Mouse (Mus musculus): ENCODE measurements around the gene Tkt. TPM values are rescaled to one million over a fixed set of nuclear protein-coding genes. Genes with fewer than 3 reads are reported as not detected.
"Not testable (repeated sequence)": the region's sequence is repeated elsewhere in the genome, so short reads cannot be mapped to it uniquely, and the experiment has no call there.

Gene Tkt
- polyA plus RNA-seq, 1 experiment from 2014 or later, result 274 TPM

DNA sequence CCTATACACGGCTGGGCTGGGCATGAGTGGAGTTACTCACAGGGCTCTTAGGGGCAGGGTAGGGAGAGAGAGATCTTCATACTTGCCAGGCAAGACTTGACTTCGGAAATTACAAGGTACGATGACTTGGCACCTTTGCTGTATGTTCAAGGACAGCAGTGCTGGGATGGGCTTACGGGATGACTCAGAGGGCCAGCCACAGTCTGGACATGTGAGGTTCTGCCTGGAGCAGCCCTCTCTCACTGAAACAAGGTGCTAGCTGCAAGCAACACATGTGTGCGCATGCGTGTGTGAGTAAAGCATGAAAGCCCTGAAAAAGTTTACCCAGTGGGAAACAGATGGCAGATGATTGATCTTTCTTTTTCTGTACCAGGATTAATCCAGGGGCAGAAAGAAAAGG is 16.3 kb upstream of the Tkt start:
- Histone ChIP-seq H3K9me3 (no peaks in the 10 kb centered on the region), H3K36me3 (replicated peaks) (peaks cover 13% of the 10 kb centered on the region), H3K4me1 (peaks cover 11% of the 10 kb centered on the region), H3K4me2 (no peak overlapping the region), H3K4me3 (replicated peaks) (no peak overlapping the region), H3K27me3 (no peaks in the 10 kb centered on the region), H3K9ac (no peak overlapping the region), H3K27ac (peak overlapping the region; percentile 74)
- WGBS, result 94% methylated on average over 6 of the region's 6 CpGs
- ATAC-seq (ENCODE audit: low FRiP score), result no peak

DNA sequence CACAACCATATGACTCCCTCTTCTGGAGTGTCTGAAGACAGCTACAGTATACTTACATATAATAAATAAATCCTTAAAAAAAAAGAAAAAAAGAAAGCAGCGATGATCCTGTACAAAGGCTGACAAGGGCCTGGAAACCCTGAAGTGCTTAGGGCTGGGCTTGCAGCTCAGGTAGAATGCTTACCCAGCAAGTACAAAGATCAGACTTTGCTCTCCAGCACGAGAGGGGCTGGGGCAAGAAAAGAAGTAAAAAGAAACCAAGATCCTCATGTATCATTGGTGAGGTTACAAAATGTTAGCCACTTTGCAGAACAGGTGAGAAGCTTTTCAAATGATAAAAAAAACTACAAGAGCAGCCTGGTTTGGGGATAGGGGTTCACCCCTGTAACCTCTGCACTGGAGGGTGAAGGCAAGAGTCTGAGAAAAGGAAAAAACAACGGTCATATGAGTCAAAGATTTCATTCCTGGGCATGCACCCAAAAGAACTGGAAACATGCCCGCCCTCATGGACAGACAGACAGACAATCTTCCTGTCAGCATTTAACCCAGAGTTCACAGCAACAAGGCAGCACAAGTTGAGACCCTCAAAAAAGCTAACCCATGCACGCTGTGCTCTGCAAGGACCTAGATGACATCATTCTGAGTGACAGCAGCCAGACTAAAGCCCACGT is 14.2 kb upstream of the Tkt start:
- no peaks in the 10 kb centered on the region for H3K27me3 ChIP-seq
- H3K27ac ChIP-seq, result no peak overlapping the region
- no peak for ATAC-seq (ENCODE audit: low FRiP score)
- no peak overlapping the region for H3K9ac ChIP-seq
- H3K4me2 ChIP-seq, result no peak overlapping the region
- WGBS, result 86% methylated on average over 6 of the region's 6 CpGs
- no peaks in the 10 kb centered on the region for H3K9me3 ChIP-seq
- peaks cover 11% of the 10 kb centered on the region for H3K4me1 ChIP-seq
- H3K36me3 ChIP-seq (replicated peaks), result no peaks in the 10 kb centered on the region; the same call in 1 of the 2 replicates
- no peak overlapping the region for H3K4me3 ChIP-seq (replicated peaks)

DNA sequence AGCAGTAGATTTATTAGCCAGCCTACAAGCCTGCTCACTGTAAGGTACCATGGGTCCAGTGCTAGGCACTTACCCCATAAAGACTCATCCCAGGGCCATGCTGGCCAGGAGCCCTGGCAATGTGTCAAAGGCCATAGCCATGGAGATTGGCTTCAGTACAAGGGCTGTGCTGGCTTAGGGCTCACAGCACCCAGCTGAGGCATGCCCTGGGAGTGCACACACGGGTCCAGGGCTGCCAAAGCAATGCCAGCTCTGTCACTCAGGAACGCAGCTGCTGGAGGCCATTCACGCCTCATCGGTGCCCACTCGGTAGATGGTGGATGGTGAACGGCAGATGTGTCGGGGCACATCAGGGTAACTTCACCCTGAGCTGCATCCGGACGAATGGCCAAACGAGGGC is 6.6 kb upstream of the Tkt start:
- no peak for ATAC-seq (ENCODE audit: low FRiP score)

DNA sequence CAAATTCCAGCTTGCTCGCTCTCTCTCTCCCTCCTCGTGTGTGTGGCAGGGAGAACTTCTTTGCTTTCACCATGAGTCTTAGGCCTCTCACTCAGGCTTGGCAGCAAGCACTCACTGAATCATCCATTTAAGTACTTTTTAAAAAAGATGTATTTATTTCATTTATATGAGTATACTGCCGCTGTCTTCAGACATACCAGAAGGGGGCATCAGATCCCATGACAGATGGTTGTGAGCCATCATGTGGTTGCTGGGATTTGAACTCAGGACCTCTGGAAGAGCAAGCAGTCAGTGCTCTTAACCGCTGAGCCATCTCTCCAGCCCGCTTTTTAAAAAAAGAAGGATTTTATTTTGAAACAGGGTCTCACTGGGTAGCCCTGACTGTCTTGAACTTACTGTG is 4.8 kb upstream of the Tkt start:
- H3K9me3 ChIP-seq; H3K4me3 ChIP-seq (replicated peaks); H3K9ac ChIP-seq; H3K27me3 ChIP-seq; H3K4me1 ChIP-seq; H3K36me3 ChIP-seq (replicated peaks); H3K27ac ChIP-seq; ATAC-seq (ENCODE audit: low FRiP score); H3K4me2 ChIP-seq: not testable (repeated sequence)
- WGBS, result 83% methylated on average over 5 of the region's 5 CpGs

More for the DNA sequence above, 6.6 kb upstream of the Tkt start:
- no peak overlapping the region for H3K27ac ChIP-seq
- H3K36me3 ChIP-seq (replicated peaks), result no peaks in the 10 kb centered on the region
- 0 out of 2 replicates have a peak, but pooled peaks cover 3% of the 10 kb centered on the region for H3K4me1 ChIP-seq
- no peaks in the 10 kb centered on the region for H3K9me3 ChIP-seq
- H3K27me3 ChIP-seq, result no peaks in the 10 kb centered on the region
- H3K4me2 ChIP-seq, result no peak overlapping the region
- 75% methylated on average over 10 of the region's 10 CpGs for WGBS
- H3K4me3 ChIP-seq (replicated peaks), result no peak overlapping the region
- H3K9ac ChIP-seq, result no peak overlapping the region

DNA sequence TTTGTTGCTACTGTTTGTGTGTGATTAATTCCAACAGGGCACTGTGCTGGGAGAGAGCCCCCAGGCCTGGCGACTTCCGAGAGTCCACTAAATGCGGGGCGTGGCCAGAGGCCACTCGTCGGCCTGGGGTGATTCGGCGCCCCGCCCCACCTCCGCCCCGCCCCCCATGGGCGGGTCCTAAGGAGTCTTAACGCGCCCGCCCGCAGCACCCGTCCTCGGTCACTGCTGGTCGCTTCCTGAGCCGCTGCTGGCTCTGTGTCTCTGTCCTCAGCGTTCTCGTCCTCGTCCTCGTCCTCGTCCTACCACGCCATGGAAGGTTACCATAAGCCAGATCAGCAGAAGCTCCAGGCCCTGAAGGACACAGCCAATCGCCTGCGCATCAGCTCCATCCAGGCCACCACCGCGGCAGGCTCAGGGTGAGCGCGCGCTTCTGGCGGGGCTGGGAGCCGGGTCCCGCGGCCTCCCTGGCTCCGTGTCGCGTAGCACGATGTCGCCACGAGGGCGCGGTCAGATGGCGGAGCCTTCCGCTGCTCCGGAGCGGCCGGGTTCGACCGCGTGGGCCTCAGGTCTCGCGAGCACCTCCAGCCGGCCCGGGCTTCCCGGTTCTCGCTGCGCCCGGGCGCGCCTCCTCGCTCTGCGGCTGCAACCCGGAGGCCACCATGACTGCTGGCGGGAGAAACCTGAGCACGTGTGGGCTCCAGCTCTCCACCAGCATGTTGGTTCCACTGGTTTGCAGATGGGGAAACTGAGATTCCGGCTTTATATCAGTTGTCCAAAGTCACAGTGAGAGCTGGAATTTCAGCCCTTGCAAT is 1.0 kb downstream of the Tkt start:
- WGBS, result under 1% methylated on average over 69 of the region's 69 CpGs
- Histone ChIP-seq H3K4me1 (peaks cover 42% of the 10 kb centered on the region), H3K27me3 (no peaks in the 10 kb centered on the region), H3K4me2 (peak overlapping the region; percentile 74), H3K36me3 (replicated peaks) (peaks cover 11% of the 10 kb centered on the region), H3K27ac (peak overlapping the region; percentile 90), H3K4me3 (replicated peaks) (peak overlapping the region; percentile 85), H3K9ac (peak overlapping the region; percentile 89), H3K9me3 (no peaks in the 10 kb centered on the region)
- peak; percentile 96 for ATAC-seq (ENCODE audit: low FRiP score)

DNA sequence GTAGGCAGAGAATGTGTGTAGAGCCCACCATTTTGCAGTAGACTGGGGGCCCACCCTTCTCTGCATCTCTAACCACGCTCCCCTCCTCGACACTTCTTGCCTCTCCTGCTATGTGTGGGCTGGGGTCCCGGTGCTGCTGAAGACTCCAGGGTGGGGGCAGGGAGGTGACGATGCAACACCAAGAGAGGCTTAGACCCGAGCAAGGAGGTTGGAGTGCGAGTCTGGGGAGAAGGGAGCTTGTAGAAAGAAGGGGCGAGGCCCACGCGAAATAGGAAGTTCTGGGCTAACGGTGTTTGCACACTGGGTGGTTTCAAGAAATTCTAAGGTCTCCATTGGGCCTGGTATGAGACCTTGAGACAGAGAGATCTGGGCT is 1.6 kb downstream of the Tkt start:
- WGBS, result 1% methylated on average over 10 of the region's 10 CpGs
- Histone ChIP-seq H3K27ac (peak overlapping the region; percentile 90), H3K4me1 (peaks cover 42% of the 10 kb centered on the region), H3K4me2 (peak overlapping the region; percentile 74), H3K9ac (peak overlapping the region; percentile 89), H3K27me3 (no peaks in the 10 kb centered on the region), H3K9me3 (no peaks in the 10 kb centered on the region), H3K36me3 (replicated peaks) (peaks cover 17% of the 10 kb centered on the region), H3K4me3 (replicated peaks) (peak overlapping the region; percentile 85)
- peak; percentile 9 for ATAC-seq (ENCODE audit: low FRiP score)

DNA sequence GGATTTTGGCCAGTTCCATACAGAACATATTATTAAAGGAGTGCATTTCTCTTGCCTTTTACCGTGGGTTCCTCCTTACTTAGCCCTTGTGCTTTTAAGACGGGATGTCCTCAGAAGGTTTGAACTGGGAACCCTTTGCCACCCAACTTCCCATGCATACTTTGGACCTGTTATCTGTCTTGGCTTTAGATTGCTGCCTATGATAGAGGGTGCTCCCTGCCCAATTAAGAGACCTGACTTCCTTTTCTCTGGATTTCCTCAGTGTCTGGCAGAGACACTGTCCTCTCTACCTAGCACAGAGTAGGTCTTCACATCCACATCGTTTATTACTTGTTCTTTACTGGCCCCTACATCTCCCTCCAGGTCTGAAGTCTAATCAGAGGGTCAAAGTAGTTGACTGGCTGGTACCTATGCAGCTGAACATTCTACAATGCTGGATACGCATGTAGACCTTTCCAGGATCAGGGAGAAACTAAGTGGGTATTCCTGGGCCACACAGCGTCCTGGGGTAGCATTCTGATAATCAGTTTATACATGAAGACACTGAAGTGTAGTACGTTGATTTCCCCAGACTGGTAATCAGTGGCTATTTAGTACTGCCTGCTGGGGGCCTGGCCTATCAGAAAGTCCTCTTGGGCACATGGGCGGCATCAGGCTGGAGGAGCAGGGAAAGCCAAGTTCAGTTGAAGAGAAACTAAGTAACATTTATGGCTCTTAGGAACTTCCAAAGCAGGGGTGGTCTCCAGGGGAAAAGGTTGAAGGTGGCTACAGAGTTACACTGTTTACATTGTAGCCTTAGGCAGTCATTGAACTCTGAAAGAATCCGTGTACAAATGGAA is 2.3 kb downstream of the Tkt start:
- peak overlapping the region; percentile 85 for H3K4me3 ChIP-seq (replicated peaks)
- no peak overlapping the region for H3K27ac ChIP-seq
- H3K9ac ChIP-seq, result peak overlapping the region; percentile 89
- no peaks in the 10 kb centered on the region for H3K9me3 ChIP-seq
- H3K36me3 ChIP-seq (replicated peaks), result peaks cover 18% of the 10 kb centered on the region
- H3K4me1 ChIP-seq, result peaks cover 42% of the 10 kb centered on the region
- no peak for ATAC-seq (ENCODE audit: low FRiP score)
- no peaks in the 10 kb centered on the region for H3K27me3 ChIP-seq
- WGBS, result 30% methylated on average over 8 of the region's 8 CpGs
- H3K4me2 ChIP-seq, result peak overlapping the region; percentile 74

DNA sequence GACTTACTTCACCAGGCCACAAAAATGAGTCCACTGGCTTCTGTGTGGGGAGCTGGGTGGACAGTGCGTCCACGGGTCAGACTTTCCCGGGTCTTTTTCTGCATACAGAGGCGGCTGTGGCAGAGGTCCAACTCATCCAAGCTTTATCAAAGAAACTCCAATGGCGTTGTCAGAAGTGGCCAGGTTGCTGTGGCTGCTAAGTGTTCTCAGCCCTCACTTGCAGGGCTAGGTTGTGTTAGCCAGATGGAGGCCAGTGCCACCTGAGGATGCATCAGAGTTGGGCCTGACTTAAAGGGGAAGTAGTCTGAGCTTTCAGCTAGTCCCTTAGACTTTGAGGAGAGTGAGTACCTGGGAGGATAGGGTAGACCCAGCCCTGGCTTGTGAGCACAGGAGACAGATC is 3.4 kb downstream of the Tkt start:
- no peaks in the 10 kb centered on the region for H3K9me3 ChIP-seq

DNA sequence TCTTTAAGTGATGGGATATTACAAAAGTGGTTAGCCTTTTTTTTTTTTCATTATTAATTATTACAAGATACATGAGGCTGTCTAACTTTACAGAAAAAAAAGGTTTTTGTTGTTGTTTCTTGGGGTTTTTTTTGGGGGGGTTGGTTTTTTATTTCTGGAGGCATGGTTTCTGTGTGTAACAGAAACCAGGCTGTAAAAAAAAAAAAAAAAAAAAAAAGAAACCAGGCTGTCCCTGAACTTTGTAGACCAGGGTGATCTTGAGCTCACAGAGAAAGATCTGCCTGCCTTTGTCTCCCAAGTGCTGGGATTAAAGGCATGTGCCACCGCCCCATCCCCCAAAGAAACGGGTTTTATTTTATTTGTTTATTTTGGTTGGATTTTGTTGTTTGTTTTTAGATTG is 3.8 kb downstream of the Tkt start:
- no peaks in the 10 kb centered on the region for H3K27me3 ChIP-seq
- 85% methylated on average over 2 of the region's 2 CpGs for WGBS
- peaks cover 42% of the 10 kb centered on the region for H3K4me1 ChIP-seq
- peaks cover 30% of the 10 kb centered on the region for H3K36me3 ChIP-seq (replicated peaks)
- H3K9me3 ChIP-seq, result no peaks in the 10 kb centered on the region
- no peak overlapping the region; the same call in 1 of the 2 replicates for H3K4me2 ChIP-seq
- H3K9ac ChIP-seq, result no peak overlapping the region
- no peak overlapping the region for H3K27ac ChIP-seq
- H3K4me3 ChIP-seq (replicated peaks), result no peak overlapping the region
- ATAC-seq (ENCODE audit: low FRiP score), result no peak

More for the DNA sequence above, 3.4 kb downstream of the Tkt start:
- Histone ChIP-seq H3K9ac (peak overlapping the region; percentile 89; the same call in 1 of the 2 replicates), H3K36me3 (replicated peaks) (peaks cover 27% of the 10 kb centered on the region), H3K27me3 (no peaks in the 10 kb centered on the region), H3K27ac (no peak overlapping the region), H3K4me1 (peaks cover 42% of the 10 kb centered on the region), H3K4me3 (replicated peaks) (peak overlapping the region; percentile 85; the same call in 1 of the 2 replicates), H3K4me2 (peak overlapping the region; percentile 74)
- ATAC-seq (ENCODE audit: low FRiP score), result no peak
- WGBS, result 69% methylated on average over 5 of the region's 5 CpGs

DNA sequence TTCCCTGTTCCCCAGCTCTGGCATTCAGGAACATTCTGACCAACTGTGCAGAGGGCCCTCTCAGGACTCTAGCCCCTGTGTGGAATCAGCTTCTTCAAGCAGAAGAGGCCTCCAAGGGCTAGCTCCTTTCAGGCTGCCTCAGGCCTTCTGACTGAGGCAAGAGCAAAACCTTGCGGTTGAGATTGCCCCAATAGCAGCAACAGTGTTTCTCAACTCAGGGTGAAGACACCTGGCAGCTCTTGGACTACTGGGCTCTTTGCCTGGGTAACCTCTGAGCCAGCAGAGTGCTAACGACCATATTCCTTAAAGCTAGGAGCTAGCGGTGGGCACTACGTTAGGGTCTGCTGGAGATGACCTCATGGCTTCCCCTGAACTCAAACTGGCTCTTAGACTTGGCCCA is 5.0 kb downstream of the Tkt start:
- Histone ChIP-seq H3K4me3 (replicated peaks) (no peak overlapping the region), H3K9ac (no peak overlapping the region), H3K27ac (no peak overlapping the region), H3K27me3 (no peaks in the 10 kb centered on the region), H3K4me1 (peaks cover 37% of the 10 kb centered on the region), H3K4me2 (no peak overlapping the region), H3K9me3 (no peaks in the 10 kb centered on the region), H3K36me3 (replicated peaks) (peaks cover 36% of the 10 kb centered on the region)
- 87% methylated on average over 4 of the region's 4 CpGs for WGBS
- ATAC-seq (ENCODE audit: low FRiP score), result no peak

DNA sequence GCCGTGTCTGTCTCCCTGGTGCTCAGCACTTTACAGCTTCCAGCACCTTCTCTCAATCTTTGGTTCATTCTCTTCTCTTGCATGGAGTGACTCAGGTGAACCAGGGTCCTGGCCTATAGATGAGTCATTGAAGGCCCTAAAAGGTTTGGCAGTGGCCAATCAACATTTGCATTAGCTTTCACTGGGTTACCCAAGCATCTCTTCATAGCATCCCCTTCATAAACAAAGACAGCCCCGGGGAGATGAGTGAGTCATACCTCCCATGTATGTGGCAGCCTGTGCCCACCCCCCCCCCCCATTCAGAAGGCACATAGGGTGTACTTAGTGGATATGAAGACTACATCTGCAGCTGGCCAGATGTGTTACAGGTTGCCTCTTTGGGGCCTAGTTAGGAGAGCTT is 8.5 kb downstream of the Tkt start:
- H3K27ac ChIP-seq, result no peak overlapping the region
- 95% methylated on average over 2 of the region's 2 CpGs for WGBS
- H3K36me3 ChIP-seq (replicated peaks), result peaks cover 71% of the 10 kb centered on the region
- no peak overlapping the region for H3K4me3 ChIP-seq (replicated peaks)
- peaks cover 17% of the 10 kb centered on the region for H3K4me1 ChIP-seq
- ATAC-seq (ENCODE audit: low FRiP score), result no peak
- no peaks in the 10 kb centered on the region for H3K27me3 ChIP-seq
- H3K4me2 ChIP-seq, result no peak overlapping the region
- H3K9me3 ChIP-seq, result no peaks in the 10 kb centered on the region
- no peak overlapping the region for H3K9ac ChIP-seq

DNA sequence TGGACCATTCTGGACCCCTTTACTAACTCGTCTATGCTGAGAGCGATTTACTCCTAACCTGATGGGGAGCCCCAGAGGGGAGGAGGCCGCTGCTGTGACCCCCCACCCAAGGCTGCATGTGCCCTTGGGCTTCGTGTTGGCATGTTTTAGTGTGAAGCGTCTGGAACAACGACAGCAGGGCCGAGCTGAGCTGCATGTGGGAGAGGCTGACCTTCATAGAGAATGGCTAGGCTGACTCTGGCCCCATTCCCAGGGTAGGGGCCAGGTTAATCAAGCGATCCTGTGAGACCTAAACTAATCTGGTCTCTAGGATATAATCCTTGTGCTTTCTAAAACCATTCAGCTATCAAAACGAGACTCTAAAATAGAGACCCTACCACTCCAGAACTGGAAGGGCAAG is 9.6 kb downstream of the Tkt start:
- 84% methylated on average over 9 of the region's 9 CpGs for WGBS
- no peak overlapping the region for H3K4me3 ChIP-seq (replicated peaks)

More for the DNA sequence above, 9.6 kb downstream of the Tkt start:
- no peaks in the 10 kb centered on the region for H3K27me3 ChIP-seq
- no peak overlapping the region for H3K9ac ChIP-seq
- peaks cover 14% of the 10 kb centered on the region for H3K4me1 ChIP-seq
- ATAC-seq (ENCODE audit: low FRiP score), result no peak
- H3K9me3 ChIP-seq, result no peaks in the 10 kb centered on the region
- no peak overlapping the region for H3K4me2 ChIP-seq
- H3K36me3 ChIP-seq (replicated peaks), result peaks cover 74% of the 10 kb centered on the region
- H3K27ac ChIP-seq, result no peak overlapping the region
